Mouse (Mus musculus): ENCODE data around the gene Ttc12.

Gene Ttc12

GRCm38 (mm10) chr9:49485892-49486311, at the start of gene Ttc12:
Gene Ttc12, minus strand, starts transcription at chr9:49486225.
- peak; percentile 46 for DNase-seq (ENCODE audit: low spot score)

GRCm38 (mm10) chr9:49534958-49535357, 48.9 kb upstream of the Ttc12 start:
- DNase-seq (ENCODE audit: low spot score), result no peak

GRCm38 (mm10) chr9:49533912-49534491, 48.0 kb upstream of the Ttc12 start:
- no peak for DNase-seq (ENCODE audit: low spot score)

- DNase-seq (ENCODE audit: low spot score), result no peak
Measured at GRCm38 (mm10) chr9:49533455-49533854, 47.4 kb upstream of the Ttc12 start.

- DNase-seq (ENCODE audit: low spot score), result no peak
Measured at GRCm38 (mm10) chr9:49531833-49532232, 45.8 kb upstream of the Ttc12 start.

- no peak for DNase-seq (ENCODE audit: low spot score)
Measured at GRCm38 (mm10) chr9:49531257-49531656, 45.2 kb upstream of the Ttc12 start.

GRCm38 (mm10) chr9:49530739-49531138, 44.7 kb upstream of the Ttc12 start:
- no peak for DNase-seq (ENCODE audit: low spot score)

GRCm38 (mm10) chr9:49529366-49529959, 43.4 kb upstream of the Ttc12 start:
- DNase-seq (ENCODE audit: low spot score), result no peak

- no peak for DNase-seq (ENCODE audit: low spot score)
Measured at GRCm38 (mm10) chr9:49528943-49529342, 42.9 kb upstream of the Ttc12 start.

GRCm38 (mm10) chr9:49528026-49528425, 42.0 kb upstream of the Ttc12 start:
- no peak for DNase-seq (ENCODE audit: low spot score)

- DNase-seq (ENCODE audit: low spot score), result no peak
Measured at GRCm38 (mm10) chr9:49527340-49527739, 41.3 kb upstream of the Ttc12 start.

GRCm38 (mm10) chr9:49524721-49525120, 38.7 kb upstream of the Ttc12 start:
- no peak for DNase-seq (ENCODE audit: low spot score)

GRCm38 (mm10) chr9:49523881-49524280, 37.9 kb upstream of the Ttc12 start:
- no peak for DNase-seq (ENCODE audit: low spot score)

- DNase-seq (ENCODE audit: low spot score), result no peak
Measured at GRCm38 (mm10) chr9:49514306-49514705, 28.3 kb upstream of the Ttc12 start.

GRCm38 (mm10) chr9:49510666-49511065, 24.6 kb upstream of the Ttc12 start:
- DNase-seq (ENCODE audit: low spot score), result no peak

GRCm38 (mm10) chr9:49509628-49510027, 23.6 kb upstream of the Ttc12 start:
- no peak for DNase-seq (ENCODE audit: low spot score)

- DNase-seq (ENCODE audit: low spot score), result no peak
Measured at GRCm38 (mm10) chr9:49509094-49509493, 23.1 kb upstream of the Ttc12 start.

- no peak for DNase-seq (ENCODE audit: low spot score)
Measured at GRCm38 (mm10) chr9:49507829-49508585, 22.0 kb upstream of the Ttc12 start.

- DNase-seq (ENCODE audit: low spot score), result no peak
Measured at GRCm38 (mm10) chr9:49504658-49505057, 18.6 kb upstream of the Ttc12 start.

- DNase-seq (ENCODE audit: low spot score), result no peak
Measured at GRCm38 (mm10) chr9:49502245-49502644, 16.2 kb upstream of the Ttc12 start.

- no peak for DNase-seq (ENCODE audit: low spot score)
Measured at GRCm38 (mm10) chr9:49499878-49500277, 13.9 kb upstream of the Ttc12 start.

- peak; percentile 43 for DNase-seq (ENCODE audit: low spot score)
Measured at GRCm38 (mm10) chr9:49493979-49494649, 8.1 kb upstream of the Ttc12 start.

- no peak for DNase-seq (ENCODE audit: low spot score)
Measured at GRCm38 (mm10) chr9:49490609-49491008, 4.6 kb upstream of the Ttc12 start.
